Mouse (Mus musculus) intestine, embryonic 15.5 days (tissue): ENCODE measurements at regions not wholly inside any gene's neighbourhood (a gene's known extent, or its start where the extent isn't known, plus 50 kb on each side); places are given as distances from the start of the nearest gene placed in this dataset.
A peak's percentile ranks its signal among the peaks of the same experiment; 100 is the strongest.
"Not testable (repeated sequence)": the region's sequence is repeated elsewhere in the genome, so short reads cannot be mapped to it uniquely, and the experiment has no call there.

Experiments used
- ATAC-seq: fragments of 200-750 bp; cut with Nextera tagmentation; 2 replicates; pipeline ENCODE4 v1.8.0; 2017; ENCODE audit warnings: moderate TSS enrichment, moderate library complexity
- H3K27ac ChIP-seq: fragments of 300-500 bp; sonication (generic); 2 replicates; pipeline ENCODE4 v1.5.1; 2015; ENCODE audit warnings: mild to moderate bottlenecking, inconsistent platforms
- H3K27me3 ChIP-seq: fragments of 300-500 bp; sonication (generic); replicated peaks from 2 replicates; pipeline ENCODE4 v1.6.1; 2015; ENCODE audit warnings: inconsistent platforms
- H3K36me3 ChIP-seq: fragments of 300-500 bp; sonication (generic); 2 replicates; pipeline ENCODE4 v1.6.1; 2015; ENCODE audit warnings: inconsistent platforms
- H3K4me1 ChIP-seq: fragments of 300-500 bp; sonication (generic); replicated peaks from 2 replicates; pipeline ENCODE4 v1.6.1; 2015; ENCODE audit warnings: inconsistent platforms
- H3K4me2 ChIP-seq: fragments of 300-500 bp; sonication (generic); replicated peaks from 2 replicates; pipeline ENCODE4 v1.6.1; 2015; ENCODE audit warnings: mild to moderate bottlenecking, inconsistent platforms
- H3K4me3 ChIP-seq: fragments of 300-500 bp; sonication (generic); replicated peaks from 2 replicates; pipeline ENCODE4 v1.5.1; 2015; ENCODE audit warnings: inconsistent platforms
- H3K9ac ChIP-seq: fragments of 300-500 bp; sonication (generic); 2 replicates; pipeline ENCODE4 v1.6.1; 2015; ENCODE audit warnings: inconsistent platforms
- H3K9me3 ChIP-seq: fragments of 300-500 bp; sonication (generic); 2 replicates; pipeline ENCODE4 v1.6.1; 2016; ENCODE audit warnings: inconsistent platforms
- WGBS: fragments of 180-500 bp; shearing (Covaris S2); methylation state at CpG from one replicate; pipeline ENCODE4 v1.1.7; 2015; 5-methylcytosine and 5-hydroxymethylcytosine counted together

GRCm38 (mm10) chr3:121600388-121600787 is 68.2 kb upstream of the Slc44a3 start:
- Histone ChIP-seq H3K4me1 (peaks cover 18% of the 10 kb centered on the region), H3K4me3 (no peak overlapping the region), H3K27ac (no peak overlapping the region), H3K4me2 (no peak overlapping the region), H3K9me3 (no peaks in the 10 kb centered on the region), H3K27me3 (no peaks in the 10 kb centered on the region), H3K9ac (no peak overlapping the region), H3K36me3 (no peaks in the 10 kb centered on the region)
- 92% methylated on average over 4 of the region's 4 CpGs for WGBS
- ATAC-seq = no peak

- H3K4me1 ChIP-seq = peaks cover 22% of the 10 kb centered on the region
- H3K4me2 ChIP-seq = no peak overlapping the region
- H3K9ac ChIP-seq = no peak overlapping the region
- no peak overlapping the region for H3K27ac ChIP-seq
- no peak overlapping the region for H3K4me3 ChIP-seq
- H3K27me3 ChIP-seq = no peaks in the 10 kb centered on the region
- WGBS = 83% methylated on average over 3 of the region's 4 CpGs
- H3K9me3 ChIP-seq = no peaks in the 10 kb centered on the region
- no peaks in the 10 kb centered on the region for H3K36me3 ChIP-seq
- ATAC-seq = no peak
Observed at GRCm38 (mm10) chr3:121597988-121598387, 65.8 kb upstream of the Slc44a3 start.

- Histone ChIP-seq H3K4me3 (no peak overlapping the region), H3K4me2 (no peak overlapping the region), H3K9me3 (no peaks in the 10 kb centered on the region), H3K9ac (no peak overlapping the region), H3K27me3 (no peaks in the 10 kb centered on the region), H3K27ac (no peak overlapping the region), H3K4me1 (peaks cover 22% of the 10 kb centered on the region), H3K36me3 (no peaks in the 10 kb centered on the region)
- ATAC-seq = no peak
- WGBS = 88% methylated on average over 5 of the region's 5 CpGs
Observed at GRCm38 (mm10) chr3:121597203-121597602, 65.0 kb upstream of the Slc44a3 start.

GRCm38 (mm10) chr3:121594580-121594979 is 62.4 kb upstream of the Slc44a3 start:
- peak; percentile 50; the same call in 1 of the 2 replicates for ATAC-seq
- Histone ChIP-seq H3K36me3 (no peaks in the 10 kb centered on the region), H3K9ac (no peak overlapping the region), H3K27me3 (no peaks in the 10 kb centered on the region), H3K9me3 (no peaks in the 10 kb centered on the region), H3K27ac (peak overlapping the region; percentile 38; the same call in 1 of the 2 replicates), H3K4me1 (peaks cover 24% of the 10 kb centered on the region; the same call in 1 of the 2 replicates), H3K4me3 (no peak overlapping the region), H3K4me2 (no peak overlapping the region)
- 33% methylated on average over 4 of the region's 4 CpGs for WGBS

- Histone ChIP-seq H3K27me3 (no peaks in the 10 kb centered on the region), H3K4me1 (peaks cover 24% of the 10 kb centered on the region; the same call in 1 of the 2 replicates), H3K4me2 (no peak overlapping the region), H3K4me3 (no peak overlapping the region), H3K9ac (no peak overlapping the region), H3K36me3 (no peaks in the 10 kb centered on the region), H3K9me3 (no peaks in the 10 kb centered on the region), H3K27ac (no peak overlapping the region)
- ATAC-seq = no peak
- WGBS = 38% methylated on average over 8 of the region's 8 CpGs
Observed at GRCm38 (mm10) chr3:121593598-121594117, 61.5 kb upstream of the Slc44a3 start.

- WGBS = 40% methylated on average over 4 of the region's 4 CpGs
Observed at GRCm38 (mm10) chr3:121593143-121593542, 60.9 kb upstream of the Slc44a3 start.

GRCm38 (mm10) chr3:121589494-121589885 is 57.3 kb upstream of the Slc44a3 start:
- 75% methylated on average over 9 of the region's 9 CpGs for WGBS

More at GRCm38 (mm10) chr3:121593143-121593542, 60.9 kb upstream of the Slc44a3 start:
- no peak overlapping the region for H3K4me2 ChIP-seq
- no peak overlapping the region for H3K4me3 ChIP-seq
- no peaks in the 10 kb centered on the region for H3K9me3 ChIP-seq
- peaks cover 24% of the 10 kb centered on the region; the same call in 1 of the 2 replicates for H3K4me1 ChIP-seq
- no peaks in the 10 kb centered on the region for H3K36me3 ChIP-seq
- no peak for ATAC-seq
- H3K27me3 ChIP-seq = no peaks in the 10 kb centered on the region
- H3K27ac ChIP-seq = no peak overlapping the region
- H3K9ac ChIP-seq = no peak overlapping the region

GRCm38 (mm10) chr3:121588737-121589493 is 56.7 kb upstream of the Slc44a3 start:
- H3K9ac ChIP-seq = no peak overlapping the region
- no peaks in the 10 kb centered on the region for H3K9me3 ChIP-seq
- no peaks in the 10 kb centered on the region for H3K27me3 ChIP-seq
- no peak overlapping the region for H3K4me3 ChIP-seq
- H3K27ac ChIP-seq = peak overlapping the region; percentile 66
- ATAC-seq = peak; percentile 84
- H3K4me2 ChIP-seq = no peak overlapping the region
- WGBS = 39% methylated on average over 14 of the region's 14 CpGs
- H3K36me3 ChIP-seq = no peaks in the 10 kb centered on the region
- H3K4me1 ChIP-seq = peaks cover 26% of the 10 kb centered on the region; the same call in 1 of the 2 replicates

More at GRCm38 (mm10) chr3:121589494-121589885, 57.3 kb upstream of the Slc44a3 start:
- peak overlapping the region; percentile 66 for H3K27ac ChIP-seq
- H3K4me1 ChIP-seq = peaks cover 26% of the 10 kb centered on the region; the same call in 1 of the 2 replicates
- ATAC-seq = no peak
- H3K9me3 ChIP-seq = no peaks in the 10 kb centered on the region
- H3K4me2 ChIP-seq = no peak overlapping the region
- no peak overlapping the region for H3K4me3 ChIP-seq
- H3K9ac ChIP-seq = no peak overlapping the region
- H3K36me3 ChIP-seq = no peaks in the 10 kb centered on the region
- no peaks in the 10 kb centered on the region for H3K27me3 ChIP-seq

GRCm38 (mm10) chr3:121585306-121585705 is 53.1 kb upstream of the Slc44a3 start:
- Histone ChIP-seq H3K4me3 (no peak overlapping the region), H3K9ac (no peak overlapping the region), H3K27ac (peak overlapping the region; percentile 63; the same call in 1 of the 2 replicates), H3K4me2 (no peak overlapping the region), H3K27me3 (no peaks in the 10 kb centered on the region), H3K36me3 (no peaks in the 10 kb centered on the region), H3K4me1 (peaks cover 16% of the 10 kb centered on the region; the same call in 1 of the 2 replicates), H3K9me3 (no peaks in the 10 kb centered on the region)
- WGBS = 88% methylated on average over 5 of the region's 5 CpGs
- ATAC-seq = no peak

- ATAC-seq = peak; percentile 65
- Histone ChIP-seq H3K27ac (peak overlapping the region; percentile 63), H3K27me3 (no peaks in the 10 kb centered on the region), H3K36me3 (no peaks in the 10 kb centered on the region), H3K4me1 (peaks cover 11% of the 10 kb centered on the region; the same call in 1 of the 2 replicates), H3K9me3 (no peaks in the 10 kb centered on the region), H3K9ac (no peak overlapping the region), H3K4me3 (no peak overlapping the region), H3K4me2 (no peak overlapping the region)
- 47% methylated on average over 5 of the region's 5 CpGs for WGBS
Observed at GRCm38 (mm10) chr3:121584736-121585151, 52.5 kb upstream of the Slc44a3 start.

GRCm38 (mm10) chr3:121584317-121584716 is 52.1 kb upstream of the Slc44a3 start:
- no peaks in the 10 kb centered on the region for H3K9me3 ChIP-seq
- H3K9ac ChIP-seq = no peak overlapping the region
- H3K4me3 ChIP-seq = no peak overlapping the region
- peak overlapping the region; percentile 63 for H3K27ac ChIP-seq
- H3K4me2 ChIP-seq = no peak overlapping the region
- peaks cover 11% of the 10 kb centered on the region; the same call in 1 of the 2 replicates for H3K4me1 ChIP-seq
- H3K27me3 ChIP-seq = no peaks in the 10 kb centered on the region
- no peaks in the 10 kb centered on the region for H3K36me3 ChIP-seq
- ATAC-seq = peak; percentile 37

- H3K27me3 ChIP-seq, H3K4me2 ChIP-seq, H3K27ac ChIP-seq, H3K4me1 ChIP-seq, H3K9me3 ChIP-seq, H3K9ac ChIP-seq, H3K4me3 ChIP-seq, ATAC-seq, H3K36me3 ChIP-seq: not testable (repeated sequence)
- 89% methylated on average over 4 of the region's 4 CpGs for WGBS
Observed at GRCm38 (mm10) chr3:121582711-121583110, 50.5 kb upstream of the Slc44a3 start.
